Mouse (Mus musculus) intestine, embryonic 16.5 days (tissue): Measurements from ENCODE around the gene Myo1c. TPM values are rescaled to one million over a fixed set of nuclear protein-coding genes. Genes with fewer than 3 reads are reported as not detected.

ENCODE experiments used
- ATAC-seq: fragments of 200-750 bp; cut with Nextera tagmentation; 2 replicates; pipeline ENCODE4 v1.8.0; 2017; ENCODE audit warnings: moderate TSS enrichment, moderate library complexity
- H3K27ac ChIP-seq: fragments of 300-500 bp; sonication (generic); 2 replicates; pipeline ENCODE4 v1.5.1; 2014; ENCODE audit warnings: mild to moderate bottlenecking, low read length
- H3K27me3 ChIP-seq: fragments of 300-500 bp; sonication (generic); replicated peaks from 2 replicates; pipeline ENCODE4 v1.6.1; 2014; ENCODE audit warnings: low read length, control low read depth, mixed read lengths; ENCODE audit not compliant: control insufficient read depth, insufficient read depth
- H3K36me3 ChIP-seq: fragments of 300-500 bp; sonication (generic); 2 replicates; pipeline ENCODE4 v1.6.1; 2014; ENCODE audit warnings: low read length, control low read depth; ENCODE audit not compliant: control insufficient read depth, insufficient read depth
- H3K4me1 ChIP-seq: fragments of 300-500 bp; sonication (generic); 2 replicates; pipeline ENCODE4 v1.6.1; 2014; ENCODE audit warnings: low read length, control low read depth, mixed read lengths; ENCODE audit not compliant: control insufficient read depth, insufficient read depth
- H3K4me2 ChIP-seq: fragments of 300-500 bp; sonication (generic); 2 replicates; pipeline ENCODE4 v1.6.1; 2014; ENCODE audit warnings: low read depth, low read length, control low read depth
- H3K4me3 ChIP-seq: fragments of 300-500 bp; sonication (generic); 2 replicates; pipeline ENCODE4 v1.5.1; 2014; ENCODE audit warnings: mild to moderate bottlenecking, low read length
- H3K9ac ChIP-seq: fragments of 300-500 bp; sonication (generic); 2 replicates; pipeline ENCODE4 v1.6.1; 2014; ENCODE audit warnings: low read depth, low read length
- H3K9me3 ChIP-seq: fragments of 300-500 bp; sonication (generic); 2 replicates; pipeline ENCODE4 v1.6.1; 2016; ENCODE audit warnings: low read length, control low read depth; ENCODE audit not compliant: control insufficient read depth
- WGBS: fragments of 180-500 bp; shearing (Covaris S2); extraction: QIAGEN DNeasy Blood & Tissue Kit; methylation state at CpG from one replicate; pipeline ENCODE4 v1.1.7; 2014; 5-methylcytosine and 5-hydroxymethylcytosine counted together
- polyA plus RNA-seq: library from polyadenylated mRNA; unstranded; fragments of >200 nt; fragmentation: Nextera tagmentation; extraction: Ambion mirVana; gene quantifications from 2 replicates; pipeline ENCODE4 v1.2.1, GENCODE M21; 2015

The Myo1c gene
- polyA plus RNA-seq, result 45.5 and 51.2 TPM in 2 replicates

GRCm38 (mm10) chr11:75650311-75650710, at the start of gene Myo1c:
Gene Myo1c, plus strand, starts transcription at chr11:75650504.
- peak within 1 kb of the TSS; percentile 96 for H3K27ac ChIP-seq
- peaks cover 29% of the 10 kb centered on the region for H3K4me1 ChIP-seq
- no peak for ATAC-seq
- no peaks in the 10 kb centered on the region for H3K27me3 ChIP-seq
- peak within 1 kb of the TSS; percentile 92 for H3K9ac ChIP-seq
- H3K4me2 ChIP-seq, result peak within 1 kb of the TSS; percentile 78
- no peaks in the 10 kb centered on the region for H3K9me3 ChIP-seq
- H3K36me3 ChIP-seq, result no peaks in the 10 kb centered on the region
- H3K4me3 ChIP-seq, result peak within 1 kb of the TSS; percentile 77
- 76% methylated on average over 7 of the region's 7 CpGs for WGBS

GRCm38 (mm10) chr11:75604826-75605225, 45.5 kb upstream of the Myo1c start:
- no peak overlapping the region for H3K4me2 ChIP-seq
- H3K9ac ChIP-seq, result no peak overlapping the region
- H3K9me3 ChIP-seq, result no peaks in the 10 kb centered on the region
- H3K27me3 ChIP-seq, result no peaks in the 10 kb centered on the region
- peaks cover 6% of the 10 kb centered on the region for H3K4me1 ChIP-seq
- H3K36me3 ChIP-seq, result peaks cover 20% of the 10 kb centered on the region
- H3K27ac ChIP-seq, result peak overlapping the region; percentile 74
- H3K4me3 ChIP-seq, result no peak overlapping the region
- WGBS, result 59% methylated on average over 5 of the region's 5 CpGs
- peak; percentile 81 for ATAC-seq

DNA sequence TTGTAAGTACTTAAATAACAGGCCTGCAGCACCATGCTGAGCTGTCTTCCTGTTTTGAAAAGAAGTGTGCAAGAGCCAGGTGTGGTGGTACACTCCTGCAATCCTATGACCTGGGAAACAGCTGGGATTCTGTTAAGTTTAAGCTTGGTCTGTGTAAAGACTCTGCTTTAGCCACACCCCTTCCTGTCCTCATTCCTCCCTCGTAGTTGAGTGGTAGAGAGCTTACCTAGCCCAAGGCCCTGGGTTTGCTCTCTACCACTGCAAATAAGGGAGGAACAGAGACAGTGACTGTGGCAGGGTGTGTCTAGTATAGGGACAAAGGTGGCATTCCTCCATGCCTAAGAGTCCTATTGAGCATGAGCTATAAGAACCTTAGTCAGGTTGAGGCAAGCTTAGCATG, 45.0 kb upstream of the Myo1c start:
- peak; percentile 87 for ATAC-seq
- H3K4me2 ChIP-seq, result no peak overlapping the region
- H3K4me1 ChIP-seq, result peaks cover 6% of the 10 kb centered on the region
- H3K36me3 ChIP-seq, result peaks cover 22% of the 10 kb centered on the region
- H3K9ac ChIP-seq, result no peak overlapping the region
- no peaks in the 10 kb centered on the region for H3K27me3 ChIP-seq
- WGBS, result 39% methylated on average over 1 of the region's 1 CpGs
- H3K4me3 ChIP-seq, result no peak overlapping the region
- peak overlapping the region; percentile 74 for H3K27ac ChIP-seq
- no peaks in the 10 kb centered on the region for H3K9me3 ChIP-seq

DNA sequence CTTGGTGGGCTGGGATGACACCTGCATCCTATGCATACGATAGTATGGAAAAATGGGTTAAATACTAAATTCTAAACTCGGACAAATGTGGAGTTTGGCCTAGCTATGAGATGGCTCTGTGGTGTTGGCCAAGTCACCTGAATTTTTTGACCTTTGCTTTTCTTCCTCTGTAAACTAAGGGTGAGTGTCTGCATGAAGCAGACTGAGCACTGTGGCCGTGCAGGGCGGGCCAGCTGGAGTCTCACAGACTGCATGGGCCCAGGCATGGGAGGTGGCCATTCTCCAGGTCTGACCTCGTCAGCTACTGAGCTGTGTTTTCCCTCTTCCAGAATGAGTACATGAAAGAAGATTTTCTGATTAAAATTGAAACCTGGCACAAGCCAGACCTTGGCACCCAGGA, 41.5 kb upstream of the Myo1c start:
- Histone ChIP-seq H3K9ac (no peak overlapping the region), H3K4me2 (no peak overlapping the region), H3K4me1 (peaks cover 6% of the 10 kb centered on the region), H3K27me3 (no peaks in the 10 kb centered on the region), H3K27ac (no peak overlapping the region), H3K36me3 (0 out of 2 replicates have a peak, but pooled peaks cover 10% of the 10 kb centered on the region), H3K9me3 (no peaks in the 10 kb centered on the region), H3K4me3 (no peak overlapping the region)
- 87% methylated on average over 5 of the region's 5 CpGs for WGBS
- ATAC-seq, result no peak

- Histone ChIP-seq H3K4me1 (peaks cover 6% of the 10 kb centered on the region), H3K27me3 (no peaks in the 10 kb centered on the region), H3K9ac (no peak overlapping the region), H3K36me3 (0 out of 2 replicates have a peak, but pooled peaks cover 12% of the 10 kb centered on the region), H3K4me2 (no peak overlapping the region), H3K4me3 (no peak overlapping the region), H3K27ac (no peak overlapping the region), H3K9me3 (no peaks in the 10 kb centered on the region)
- ATAC-seq, result no peak
- 74% methylated on average over 2 of the region's 2 CpGs for WGBS
These were observed 40.3 kb upstream of the Myo1c start for GRCm38 (mm10) chr11:75610021-75610420.

DNA sequence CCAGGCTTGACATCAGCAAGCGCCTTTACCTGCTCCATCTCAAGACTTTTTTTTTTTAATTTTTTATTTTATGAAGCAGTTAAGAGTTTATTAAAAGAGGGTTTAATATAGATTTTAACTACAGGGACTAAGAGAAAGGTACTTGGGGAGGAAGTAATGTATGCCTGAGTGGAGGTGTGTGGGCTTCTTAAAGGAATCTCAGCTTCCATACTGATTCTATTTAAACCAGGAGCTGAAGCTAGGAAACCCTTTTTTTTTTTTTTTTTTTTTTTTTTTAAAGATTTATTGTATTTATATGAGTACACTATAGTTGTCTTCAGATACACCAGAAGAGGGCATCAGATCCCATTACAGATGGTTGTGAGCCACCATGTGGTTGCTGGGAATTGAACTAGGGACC, 35.5 kb upstream of the Myo1c start:
- 97% methylated on average over 1 of the region's 1 CpGs for WGBS
- H3K27me3 ChIP-seq, result no peaks in the 10 kb centered on the region
- H3K27ac ChIP-seq, result no peak overlapping the region
- no peak overlapping the region for H3K4me2 ChIP-seq
- peaks cover 21% of the 10 kb centered on the region for H3K36me3 ChIP-seq
- H3K4me3 ChIP-seq, result no peak overlapping the region
- no peaks in the 10 kb centered on the region for H3K4me1 ChIP-seq
- no peak overlapping the region for H3K9ac ChIP-seq
- no peaks in the 10 kb centered on the region for H3K9me3 ChIP-seq
- no peak for ATAC-seq

GRCm38 (mm10) chr11:75615556-75615955, 34.7 kb upstream of the Myo1c start:
- ATAC-seq, result no peak

GRCm38 (mm10) chr11:75619133-75619532, 31.2 kb upstream of the Myo1c start:
- H3K27me3 ChIP-seq, result no peaks in the 10 kb centered on the region
- no peak overlapping the region for H3K4me2 ChIP-seq
- no peak overlapping the region for H3K4me3 ChIP-seq
- peaks cover 12% of the 10 kb centered on the region for H3K36me3 ChIP-seq
- ATAC-seq, result no peak
- H3K9ac ChIP-seq, result no peak overlapping the region
- H3K4me1 ChIP-seq, result 0 out of 2 replicates have a peak, but pooled peaks cover 2% of the 10 kb centered on the region
- no peaks in the 10 kb centered on the region for H3K9me3 ChIP-seq
- H3K27ac ChIP-seq, result no peak overlapping the region
- WGBS, result 74% methylated on average over 5 of the region's 5 CpGs

More at GRCm38 (mm10) chr11:75615556-75615955, 34.7 kb upstream of the Myo1c start:
- H3K4me2 ChIP-seq, result no peak overlapping the region
- H3K27me3 ChIP-seq, result no peaks in the 10 kb centered on the region
- H3K4me1 ChIP-seq, result no peaks in the 10 kb centered on the region
- H3K9me3 ChIP-seq, result no peaks in the 10 kb centered on the region
- no peak overlapping the region for H3K4me3 ChIP-seq
- H3K36me3 ChIP-seq, result peaks cover 18% of the 10 kb centered on the region
- no peak overlapping the region for H3K27ac ChIP-seq
- WGBS, result 74% methylated on average over 2 of the region's 2 CpGs
- no peak overlapping the region for H3K9ac ChIP-seq

- no peak overlapping the region for H3K4me2 ChIP-seq
- no peak overlapping the region for H3K4me3 ChIP-seq
- no peaks in the 10 kb centered on the region for H3K27me3 ChIP-seq
- H3K36me3 ChIP-seq, result peaks cover 10% of the 10 kb centered on the region
- 0 out of 2 replicates have a peak, but pooled peaks cover 2% of the 10 kb centered on the region for H3K4me1 ChIP-seq
- H3K27ac ChIP-seq, result peak overlapping the region; percentile 27; the same call in 1 of the 2 replicates
- WGBS, result 71% methylated on average over 12 of the region's 12 CpGs
- no peaks in the 10 kb centered on the region for H3K9me3 ChIP-seq
- no peak overlapping the region for H3K9ac ChIP-seq
- ATAC-seq, result 0 out of 2 replicates have a peak, but pooled peaks have one; percentile 11
These were observed 30.0 kb upstream of the Myo1c start for GRCm38 (mm10) chr11:75620136-75620780.
